10 mouse cellular contexts compared by ENCODE assay signal in the genomic region with DNA sequence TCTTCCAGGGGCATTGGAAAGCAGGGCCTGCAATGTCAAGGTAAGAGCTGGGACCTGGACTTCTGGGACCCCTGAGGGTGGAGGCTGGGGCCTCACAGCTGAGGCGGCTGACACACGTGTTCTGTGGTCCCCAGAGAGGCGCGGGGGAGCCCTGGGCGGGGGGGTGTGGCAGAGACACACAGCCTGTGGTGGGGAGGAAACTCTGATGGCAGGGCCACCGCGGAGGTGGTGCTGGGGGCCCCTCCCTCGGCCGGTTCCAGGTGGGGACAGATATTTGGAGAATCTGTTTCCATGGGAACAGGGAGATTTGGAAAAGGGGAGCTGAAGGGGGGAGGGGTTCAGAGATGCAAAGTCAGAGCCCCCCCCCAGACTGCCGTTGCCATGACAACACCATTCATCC. TPM values are rescaled to one million over a fixed set of nuclear protein-coding genes. Genes with fewer than 3 reads are reported as not detected.
DNase-seq lines count a peak whose midpoint lies in the region; ATAC-seq and TF ChIP-seq lines count a peak whose summit lies in the region.
"Had no signal": no experiment of that assay in that cellular context is flagged by ENCODE, and none has a peak within 500 bp of the region (broad histone marks: within the 10 kb centered on the region; RNA-seq: fewer than 3 reads in every experiment).

No protein-coding gene starts in this region.

- no peak for TF ChIP-seq CTCF in bone marrow, adult 2 months (IDR thresholded peaks at IDR 0.05; ENCODE audit: control insufficient read depth, insufficient read depth, low read length)

- H3K27ac ChIP-seq in heart, embryonic 15.5 days: no peak overlapping the region
- H3K27ac ChIP-seq in heart, embryonic 12.5 days (ENCODE audit: poor library complexity, severe bottlenecking): no peak overlapping the region
- 0 out of 2 replicates have a peak overlapping the region, but pooled peaks have one; percentile 0 for H3K27ac ChIP-seq in bone marrow, adult 2 months (ENCODE audit: control insufficient read depth, insufficient read depth, low read depth, low read length, poor library complexity)
- no peak overlapping the region for H3K27ac ChIP-seq in midbrain, embryonic 11.5 days (ENCODE audit: low read depth, low read length)
- H3K27ac ChIP-seq: liver, embryonic 14.5 days; stomach, embryonic 15.5 days had no signal

- H3K9ac ChIP-seq in heart, embryonic 15.5 days: no peak overlapping the region
- no peak overlapping the region for H3K9ac ChIP-seq in heart, embryonic 12.5 days
- no peak overlapping the region for H3K9ac ChIP-seq in midbrain, embryonic 11.5 days (ENCODE audit: low read length)
- H3K9ac ChIP-seq: liver, embryonic 14.5 days; stomach, embryonic 15.5 days had no signal

- H3K4me1 ChIP-seq in heart, embryonic 15.5 days (replicated peaks): peaks cover 47% of the 10 kb centered on the region
- H3K4me1 ChIP-seq in heart, embryonic 12.5 days (replicated peaks): peaks cover 42% of the 10 kb centered on the region
- no peaks in the 10 kb centered on the region for H3K4me1 ChIP-seq in bone marrow, adult 2 months (ENCODE audit: control insufficient read depth, insufficient read depth, low read length)
- H3K4me1 ChIP-seq in midbrain, embryonic 11.5 days (ENCODE audit: control insufficient read depth, insufficient read depth, low read length): peaks cover 24% of the 10 kb centered on the region

- peak overlapping the region; percentile 68 for H3K4me2 ChIP-seq in heart, embryonic 15.5 days
- H3K4me2 ChIP-seq in heart, embryonic 12.5 days: no peak overlapping the region
- peak overlapping the region; percentile 69 for H3K4me2 ChIP-seq in midbrain, embryonic 11.5 days

- H3K9me3 ChIP-seq in heart, embryonic 15.5 days (replicated peaks): no peaks in the 10 kb centered on the region
- no peaks in the 10 kb centered on the region for H3K9me3 ChIP-seq in heart, embryonic 12.5 days (replicated peaks)
- no peaks in the 10 kb centered on the region for H3K9me3 ChIP-seq in midbrain, embryonic 11.5 days (ENCODE audit: control insufficient read depth, low read length)
- H3K9me3 ChIP-seq: stomach, embryonic 15.5 days had no signal

- peaks cover 6% of the 10 kb centered on the region; the same call in 1 of the 2 replicates for H3K36me3 ChIP-seq in heart, embryonic 15.5 days
- peaks cover 12% of the 10 kb centered on the region for H3K36me3 ChIP-seq in heart, embryonic 12.5 days
- no peaks in the 10 kb centered on the region for H3K36me3 ChIP-seq in midbrain, embryonic 11.5 days (ENCODE audit: control insufficient read depth, insufficient read depth, low read length)
- H3K36me3 ChIP-seq: stomach, embryonic 15.5 days had no signal

- H3K27me3 ChIP-seq in heart, embryonic 15.5 days: peaks cover 36% of the 10 kb centered on the region
- peaks cover 31% of the 10 kb centered on the region for H3K27me3 ChIP-seq in heart, embryonic 12.5 days (replicated peaks)
- peaks cover 31% of the 10 kb centered on the region for H3K27me3 ChIP-seq in midbrain, embryonic 11.5 days (ENCODE audit: control insufficient read depth, insufficient read depth, low read length)

- peak overlapping the region; percentile 43; the same call in 1 of the 2 replicates for H3K4me3 ChIP-seq in heart, embryonic 15.5 days
- no peak overlapping the region for H3K4me3 ChIP-seq in heart, embryonic 12.5 days
- H3K4me3 ChIP-seq in bone marrow, adult 2 months (replicated peaks; ENCODE audit: control insufficient read depth, low read depth, low read length): no peak overlapping the region
- peak overlapping the region; percentile 38 for H3K4me3 ChIP-seq in midbrain, embryonic 11.5 days (ENCODE audit: low read depth, low read length)

- ATAC-seq in heart, embryonic 15.5 days (replicated peaks; ENCODE audit: insufficient number of reproducible peaks, insufficient read depth, low FRiP score, low read depth): no peak
- ATAC-seq in heart, embryonic 12.5 days (ENCODE audit: insufficient number of reproducible peaks, low FRiP score): no peak
- ATAC-seq in midbrain, embryonic 11.5 days (ENCODE audit: low FRiP score): peak; percentile 45

- no peak for TF ChIP-seq POLR2A in bone marrow, adult 2 months (IDR thresholded peaks at IDR 0.05; ENCODE audit: borderline replicate concordance, control insufficient read depth, low read depth, low read length)

- 14% methylated on average over 10 of the region's 10 CpGs for WGBS in heart, embryonic 15.5 days
- 6% methylated on average over 10 of the region's 10 CpGs for WGBS in heart, embryonic 12.5 days
- WGBS in bone marrow, adult 2 months: 2% methylated on average over 10 of the region's 10 CpGs
- 3% methylated on average over 10 of the region's 10 CpGs for WGBS in midbrain, embryonic 11.5 days

- DNase-seq in frontal cortex, postnatal 36 days (ENCODE audit: low spot score in 2 of 2): peak; percentile 43 to 58
- DNase-seq in midbrain, embryonic 11.5 days (ENCODE audit: low spot score, missing footprints): no peak
- peak; percentile 63 to 76 for DNase-seq in spleen, postnatal 4 days (ENCODE audit: low spot score in 2 of 2)
- no peak for DNase-seq in adrenal gland, postnatal 25 days
- no peak for DNase-seq in adrenal gland, adult 18-20 months (ENCODE audit: low spot score in 2 of 2)

RNA-seq across cellular contexts. Expression of a gene that starts 15.3 kb away (rescaled TPM):
- polyA plus RNA-seq in heart, embryonic 15.5 days (2015; fragmentation: Nextera tagmentation; extraction: Ambion mirVana): 0.25 and 0.30 TPM in 2 replicates
- polyA plus RNA-seq in heart, embryonic 12.5 days (2016; fragmentation: Nextera tagmentation; extraction: Ambion mirVana): 0.14 and 0.19 TPM in 2 replicates
- polyA plus RNA-seq in bone marrow, adult 2 months (2011; ENCODE audit: insufficient read depth, insufficient read length, low replicate concordance, missing spikeins): 1.1 and 3.2 TPM in 2 replicates
- 0.31 and 0.77 TPM in 2 replicates for polyA plus RNA-seq in midbrain, embryonic 11.5 days (2014; fragmentation: Nextera tagmentation; extraction: Ambion mirVana)
- total RNA-seq in adrenal gland, postnatal 25 days (2021): 1.0 and 1.2 TPM in 2 replicates
- total RNA-seq in adrenal gland, adult 18-20 months (2021): 1 to 10 TPM in 1 of 2 experiments, under 1 TPM in 1; 0.36 to 1.1 TPM

RNA-seq across cellular contexts. Expression of a gene that starts 15.4 kb away (rescaled TPM):
- 182 and 204 TPM in 2 replicates for polyA plus RNA-seq in heart, embryonic 15.5 days (2015; fragmentation: Nextera tagmentation; extraction: Ambion mirVana)
- 186 and 202 TPM in 2 replicates for polyA plus RNA-seq in heart, embryonic 12.5 days (2016; fragmentation: Nextera tagmentation; extraction: Ambion mirVana)
- polyA plus RNA-seq in bone marrow, adult 2 months (2011; ENCODE audit: insufficient read depth, insufficient read length, low replicate concordance, missing spikeins): 8.6 and 19.7 TPM in 2 replicates
- polyA plus RNA-seq in midbrain, embryonic 11.5 days (2014; fragmentation: Nextera tagmentation; extraction: Ambion mirVana): 38.1 and 41.2 TPM in 2 replicates
- total RNA-seq in adrenal gland, postnatal 25 days (2021): 64.5 and 71.5 TPM in 2 replicates
- total RNA-seq in adrenal gland, adult 18-20 months (2021): 10 to 100 TPM; 55.9 to 68.6 TPM

RNA-seq across cellular contexts. Expression of a gene that starts 28.5 kb away (rescaled TPM):
- polyA plus RNA-seq in heart, embryonic 15.5 days (2015; fragmentation: Nextera tagmentation; extraction: Ambion mirVana): 0.10 and 0.44 TPM in 2 replicates
- polyA plus RNA-seq in heart, embryonic 12.5 days (2016; fragmentation: Nextera tagmentation; extraction: Ambion mirVana): 0.17 and 0.32 TPM in 2 replicates
- 0.74 and 2.0 TPM in 2 replicates for polyA plus RNA-seq in bone marrow, adult 2 months (2011; ENCODE audit: insufficient read depth, insufficient read length, low replicate concordance, missing spikeins)
- polyA plus RNA-seq in midbrain, embryonic 11.5 days (2014; fragmentation: Nextera tagmentation; extraction: Ambion mirVana): 4.2 and 4.4 TPM in 2 replicates
- total RNA-seq in adrenal gland, postnatal 25 days (2021): 6.6 and 10.1 TPM in 2 replicates
- total RNA-seq in adrenal gland, adult 18-20 months (2021): 10 to 100 TPM in 1 of 2 experiments, 1 to 10 TPM in 1; 8.9 to 16.6 TPM

RNA-seq across cellular contexts. Expression of a gene that starts 54.8 kb away (rescaled TPM):
- not detected in 2 replicates for polyA plus RNA-seq in heart, embryonic 15.5 days (2015; fragmentation: Nextera tagmentation; extraction: Ambion mirVana)
- polyA plus RNA-seq in heart, embryonic 12.5 days (2016; fragmentation: Nextera tagmentation; extraction: Ambion mirVana): not detected in 2 replicates
- polyA plus RNA-seq in bone marrow, adult 2 months (2011; ENCODE audit: insufficient read depth, insufficient read length, low replicate concordance, missing spikeins): 1.2 and 7.9 TPM in 2 replicates
- polyA plus RNA-seq in midbrain, embryonic 11.5 days (2014; fragmentation: Nextera tagmentation; extraction: Ambion mirVana): not detected in 2 replicates
- not detected in 2 replicates for total RNA-seq in adrenal gland, postnatal 25 days (2021)
- under 1 TPM in 1 of 2 experiments, not detected in 1; 0.20 TPM for total RNA-seq in adrenal gland, adult 18-20 months (2021)

Comparison
In these comparisons a context has a peak if more than half of its experiments do, and no peak if none do; other contexts are left out.
1. H3K4me3 ChIP-seq: peak in heart, embryonic 15.5 days (single experiment) and midbrain, embryonic 11.5 days (single experiment); none in heart, embryonic 12.5 days (single experiment) and bone marrow, adult 2 months (single experiment).
2. DNase-seq: peak in frontal cortex, postnatal 36 days (2 of 2) and spleen, postnatal 4 days (2 of 2); none in midbrain, embryonic 11.5 days (single experiment), adrenal gland, postnatal 25 days (single experiment) and adrenal gland, adult 18-20 months (0 of 2).